Mouse (Mus musculus) cerebral cortex, adult 2 months (tissue): ENCODE data around the gene Tcirg1.

Experiments
- WGBS: fragments of 180-500 bp; shearing (Covaris S2); methylation state at CpG from one replicate; pipeline ENCODE4 v1.1.7; 2018; 5-methylcytosine and 5-hydroxymethylcytosine counted together

Gene Tcirg1

GRCm38 (mm10) chr19:3850076-3850475, 56.9 kb downstream of the Tcirg1 start:
- 62% methylated on average over 5 of the region's 5 CpGs for WGBS

GRCm38 (mm10) chr19:3849251-3849650, 57.7 kb downstream of the Tcirg1 start:
- WGBS = 89% methylated on average over 2 of the region's 2 CpGs

- WGBS = 90% methylated on average over 7 of the region's 7 CpGs
These were observed 58.6 kb downstream of the Tcirg1 start for GRCm38 (mm10) chr19:3848207-3848808.

GRCm38 (mm10) chr19:3847711-3848110, 59.2 kb downstream of the Tcirg1 start:
- WGBS = 91% methylated on average over 5 of the region's 5 CpGs

GRCm38 (mm10) chr19:3846676-3847604, 60.0 kb downstream of the Tcirg1 start:
- 76% methylated on average over 10 of the region's 10 CpGs for WGBS
